Mouse (Mus musculus): ENCODE data around the gene Trmo. TPM values are rescaled to one million over a fixed set of nuclear protein-coding genes. Genes with fewer than 3 reads are reported as not detected.

Trmo gene
- polyA plus RNA-seq, 1 experiment from 2014 or later: 9.4 TPM

- Histone ChIP-seq H3K36me3 (ENCODE audit: insufficient read depth) (no peaks in the 10 kb centered on the region), H3K9ac (no peak overlapping the region), H3K4me1 (ENCODE audit: insufficient read depth) (no peaks in the 10 kb centered on the region), H3K9me3 (ENCODE audit: low read depth, low read length) (no peaks in the 10 kb centered on the region), H3K27ac (ENCODE audit: low read depth) (no peak overlapping the region), H3K4me2 (no peak overlapping the region), H3K4me3 (ENCODE audit: low read depth, low read length) (no peak overlapping the region), H3K27me3 (ENCODE audit: insufficient read depth, low read length) (peaks cover 45% of the 10 kb centered on the region)
- no peak for TF ChIP-seq CTCF (IDR thresholded peaks at IDR 0.05; ENCODE audit: low read depth)
- DNase-seq (no peak), ATAC-seq (ENCODE audit: insufficient read depth) (no peak)
- 17% methylated on average over 10 of the region's 10 CpGs for WGBS
Observed at GRCm38 (mm10) chr4:46353045-46353444, 36.2 kb downstream of the Trmo start.

DNA sequence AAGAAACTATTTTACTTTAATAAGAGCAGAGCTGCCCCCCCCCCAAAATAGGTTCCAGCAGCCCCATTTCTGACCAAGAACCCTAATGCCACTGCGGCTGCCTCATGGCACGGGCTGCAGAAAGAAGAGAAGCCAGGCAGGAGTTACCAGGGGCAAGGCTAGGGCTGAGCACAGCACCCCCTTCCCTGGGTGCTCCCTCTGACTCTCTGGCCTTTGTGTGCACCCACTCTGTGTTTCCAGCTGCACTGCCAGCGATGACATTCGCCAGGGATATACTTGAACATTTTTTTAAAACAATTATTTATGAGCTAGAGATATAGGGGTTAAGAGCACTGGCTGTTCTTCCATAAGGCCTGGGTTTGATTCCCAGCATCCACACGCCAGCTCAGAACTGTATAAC lies 39.7 kb downstream of the Trmo start:
- H3K9me3 ChIP-seq (ENCODE audit: low read depth, low read length): no peaks in the 10 kb centered on the region
- DNase-seq: no peak
- H3K4me3 ChIP-seq (ENCODE audit: low read depth, low read length): no peak overlapping the region
- H3K27me3 ChIP-seq (ENCODE audit: insufficient read depth, low read length): peaks cover 74% of the 10 kb centered on the region
- no peak overlapping the region for H3K9ac ChIP-seq
- no peak for TF ChIP-seq CTCF (IDR thresholded peaks at IDR 0.05; ENCODE audit: low read depth)
- no peaks in the 10 kb centered on the region for H3K36me3 ChIP-seq (ENCODE audit: insufficient read depth)
- no peak for ATAC-seq (ENCODE audit: insufficient read depth)
- no peaks in the 10 kb centered on the region for H3K4me1 ChIP-seq (ENCODE audit: insufficient read depth)
- WGBS: 42% methylated on average over 5 of the region's 5 CpGs
- no peak overlapping the region for H3K4me2 ChIP-seq
- no peak overlapping the region for H3K27ac ChIP-seq (ENCODE audit: low read depth)

DNA sequence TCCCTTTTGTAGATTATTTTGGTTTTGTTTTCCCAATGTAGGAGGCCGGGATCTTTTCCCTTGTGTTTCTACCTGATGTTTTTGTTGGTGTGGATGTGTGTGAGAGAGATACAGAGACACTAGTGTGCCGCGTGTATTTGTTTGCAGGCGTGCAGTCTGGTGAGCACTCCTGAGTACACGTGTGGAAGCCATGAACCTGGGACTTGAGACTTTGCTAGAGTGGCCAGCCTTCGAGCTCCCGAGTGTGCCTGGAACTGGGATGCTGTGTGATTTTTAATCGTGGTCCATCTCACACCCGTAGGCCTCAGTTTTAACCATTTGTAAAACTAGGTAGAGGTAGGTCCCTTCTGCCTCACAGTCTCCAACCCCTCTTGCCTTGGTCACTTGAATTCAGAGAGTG lies 40.3 kb downstream of the Trmo start:
- DNase-seq (no peak), ATAC-seq (ENCODE audit: insufficient read depth) (no peak)
- Histone ChIP-seq H3K4me1 (ENCODE audit: insufficient read depth) (no peaks in the 10 kb centered on the region), H3K36me3 (ENCODE audit: insufficient read depth) (no peaks in the 10 kb centered on the region), H3K27me3 (ENCODE audit: insufficient read depth, low read length) (peaks cover 81% of the 10 kb centered on the region), H3K9ac (no peak overlapping the region), H3K4me2 (no peak overlapping the region), H3K9me3 (ENCODE audit: low read depth, low read length) (no peaks in the 10 kb centered on the region), H3K4me3 (ENCODE audit: low read depth, low read length) (no peak overlapping the region), H3K27ac (ENCODE audit: low read depth) (no peak overlapping the region)
- WGBS: 25% methylated on average over 9 of the region's 9 CpGs
- no peak for TF ChIP-seq CTCF (IDR thresholded peaks at IDR 0.05; ENCODE audit: low read depth)

DNA sequence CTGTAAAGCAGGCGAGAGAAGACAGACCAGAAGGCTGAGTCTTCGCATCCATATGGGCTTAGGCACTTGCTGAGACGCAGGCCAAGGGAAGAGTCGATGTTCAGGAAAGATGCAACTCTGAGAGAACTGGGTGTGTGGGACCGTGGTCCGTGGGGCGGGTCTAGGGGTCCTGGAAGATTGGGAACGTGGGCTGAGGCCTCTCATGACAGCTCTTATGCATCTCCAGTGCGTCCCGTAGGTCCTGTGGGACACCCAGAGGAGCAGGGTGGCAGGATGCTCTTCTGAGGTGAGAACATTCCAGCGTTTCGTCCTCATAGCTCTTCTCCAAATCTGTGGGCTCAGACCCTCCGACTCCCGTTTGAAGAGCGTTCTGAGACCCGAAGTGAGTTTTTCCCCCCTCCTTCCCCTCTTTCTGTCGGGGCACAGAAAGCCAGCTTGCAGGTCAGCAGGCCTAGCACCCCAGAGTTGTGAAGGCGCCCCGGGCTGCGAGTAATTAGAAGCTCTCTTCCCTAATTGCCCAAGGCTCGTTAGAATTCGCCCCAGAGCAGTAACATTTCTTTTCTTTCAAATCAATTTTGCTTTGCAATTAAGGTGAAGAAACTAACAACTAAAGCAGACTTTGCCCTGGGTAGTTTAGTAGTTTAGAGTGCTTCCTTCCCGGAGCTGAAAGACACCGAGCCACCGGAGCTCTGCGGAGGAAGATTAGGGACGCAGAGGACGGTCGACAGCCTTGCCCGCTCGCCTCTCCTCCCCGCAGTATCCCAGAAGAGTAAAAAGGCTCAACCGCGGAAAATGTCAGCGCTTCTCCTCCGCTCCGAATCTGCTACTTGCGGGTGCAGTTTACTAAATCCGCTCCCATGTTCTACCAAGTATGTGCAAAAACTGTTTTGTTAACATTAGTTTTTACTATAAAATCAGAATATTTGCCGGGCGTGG lies 41.4 kb downstream of the Trmo start:
- DNase-seq (no peak), ATAC-seq (ENCODE audit: insufficient read depth) (no peak)
- 3% methylated on average over 41 of the region's 41 CpGs for WGBS
- H3K9me3 ChIP-seq (ENCODE audit: low read depth, low read length): no peaks in the 10 kb centered on the region
- H3K27me3 ChIP-seq (ENCODE audit: insufficient read depth, low read length): peaks cover 91% of the 10 kb centered on the region
- no peak overlapping the region for H3K27ac ChIP-seq (ENCODE audit: low read depth)
- no peaks in the 10 kb centered on the region for H3K36me3 ChIP-seq (ENCODE audit: insufficient read depth)
- no peaks in the 10 kb centered on the region for H3K4me1 ChIP-seq (ENCODE audit: insufficient read depth)
- H3K4me3 ChIP-seq (ENCODE audit: low read depth, low read length): no peak overlapping the region
- no peak overlapping the region for H3K9ac ChIP-seq
- no peak overlapping the region for H3K4me2 ChIP-seq
- no peak for TF ChIP-seq CTCF (IDR thresholded peaks at IDR 0.05; ENCODE audit: low read depth)

DNA sequence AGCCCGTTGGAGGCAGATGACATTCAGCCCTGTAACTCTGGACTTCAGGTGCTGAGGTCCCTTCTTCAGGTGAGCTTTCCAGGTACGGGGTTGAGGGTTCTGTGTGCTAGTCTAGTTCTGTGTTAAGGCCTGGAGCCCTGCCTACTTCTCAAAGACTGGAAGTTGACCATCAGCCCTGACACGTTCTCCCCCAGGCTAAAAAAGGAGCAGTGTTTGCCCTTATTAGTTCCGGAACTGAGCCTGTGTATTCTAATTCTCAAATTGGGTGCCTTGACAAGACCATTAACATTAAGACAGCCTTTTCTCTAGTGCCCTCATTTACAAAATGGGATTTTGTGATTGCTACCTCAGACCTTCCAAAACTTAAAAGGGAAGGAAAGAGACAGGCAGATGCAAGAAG lies 42.1 kb downstream of the Trmo start:
- TF ChIP-seq CTCF (IDR thresholded peaks at IDR 0.05; ENCODE audit: low read depth): no peak
- Histone ChIP-seq H3K4me1 (ENCODE audit: insufficient read depth) (no peaks in the 10 kb centered on the region), H3K9ac (no peak overlapping the region), H3K4me2 (no peak overlapping the region), H3K36me3 (ENCODE audit: insufficient read depth) (no peaks in the 10 kb centered on the region), H3K27ac (ENCODE audit: low read depth) (no peak overlapping the region), H3K9me3 (ENCODE audit: low read depth, low read length) (no peaks in the 10 kb centered on the region), H3K4me3 (ENCODE audit: low read depth, low read length) (no peak overlapping the region), H3K27me3 (ENCODE audit: insufficient read depth, low read length) (peaks cover 98% of the 10 kb centered on the region)
- ATAC-seq (ENCODE audit: insufficient read depth) (no peak), DNase-seq (no peak)
- WGBS: 7% methylated on average over 4 of the region's 4 CpGs

- no peak for DNase-seq
- no peaks in the 10 kb centered on the region for H3K36me3 ChIP-seq (ENCODE audit: insufficient read depth)
- H3K9ac ChIP-seq: no peak overlapping the region
- no peaks in the 10 kb centered on the region for H3K4me1 ChIP-seq (ENCODE audit: insufficient read depth)
- no peak overlapping the region for H3K4me3 ChIP-seq (ENCODE audit: low read depth, low read length)
- ATAC-seq (ENCODE audit: insufficient read depth): no peak
- H3K27ac ChIP-seq (ENCODE audit: low read depth): no peak overlapping the region
- 24% methylated on average over 6 of the region's 6 CpGs for WGBS
- no peak for TF ChIP-seq CTCF (IDR thresholded peaks at IDR 0.05; ENCODE audit: low read depth)
- peaks cover 100% of the 10 kb centered on the region for H3K27me3 ChIP-seq (ENCODE audit: insufficient read depth, low read length)
- no peaks in the 10 kb centered on the region for H3K9me3 ChIP-seq (ENCODE audit: low read depth, low read length)
- H3K4me2 ChIP-seq: no peak overlapping the region
Observed at GRCm38 (mm10) chr4:46346221-46346620, 43.0 kb downstream of the Trmo start.

- Histone ChIP-seq H3K27ac (ENCODE audit: low read depth) (no peak overlapping the region), H3K4me1 (ENCODE audit: insufficient read depth) (no peaks in the 10 kb centered on the region), H3K4me2 (no peak overlapping the region), H3K9me3 (ENCODE audit: low read depth, low read length) (no peaks in the 10 kb centered on the region), H3K4me3 (ENCODE audit: low read depth, low read length) (no peak overlapping the region), H3K36me3 (ENCODE audit: insufficient read depth) (no peaks in the 10 kb centered on the region), H3K9ac (no peak overlapping the region), H3K27me3 (ENCODE audit: insufficient read depth, low read length) (peaks cover 100% of the 10 kb centered on the region)
- DNase-seq (no peak), ATAC-seq (ENCODE audit: insufficient read depth) (no peak)
- WGBS: 21% methylated on average over 3 of the region's 3 CpGs
- TF ChIP-seq CTCF (IDR thresholded peaks at IDR 0.05; ENCODE audit: low read depth): no peak
Observed at GRCm38 (mm10) chr4:46345773-46346100, 43.5 kb downstream of the Trmo start.

All from lung, embryonic 14.5 days (tissue).